Comparison of ENCODE assay signal across 8 mouse cellular contexts in genomic region chr14:25371661-25372060, GRCm38 (mm10).
DNase-seq lines count a peak whose midpoint lies in the region; ATAC-seq lines count a peak whose summit lies in the region.

No protein-coding gene starts in this region.

- H3K4me1 ChIP-seq in embryonic facial prominence, embryonic 15.5 days: peaks cover 34% of the 10 kb centered on the region
- peaks cover 12 to 21% of the 10 kb centered on the region in 2 experiments; a peak in 3 of 4 replicates for H3K4me1 ChIP-seq in heart, embryonic 14.5 days (ENCODE audit: control insufficient read depth in 2 of 2, insufficient read depth in 2 of 2, low read length in 2 of 2)
- H3K4me1 ChIP-seq in midbrain, embryonic 12.5 days: peaks cover 23% of the 10 kb centered on the region

- no peaks in the 10 kb centered on the region for H3K36me3 ChIP-seq in embryonic facial prominence, embryonic 15.5 days
- H3K36me3 ChIP-seq in heart, embryonic 14.5 days (ENCODE audit: control insufficient read depth, insufficient read depth, low read length): 0 out of 2 replicates have a peak, but pooled peaks cover 3% of the 10 kb centered on the region
- H3K36me3 ChIP-seq in midbrain, embryonic 12.5 days: peaks cover 8% of the 10 kb centered on the region; the same call in 1 of the 2 replicates

- peak; percentile 90 for DNase-seq in 3134 (ENCODE audit: extremely low read depth, insufficient read length, low spot score)
- DNase-seq in adrenal gland, adult 2 months: peak; percentile 86
- peak; percentile 64 for DNase-seq in kidney, postnatal 10 days
- DNase-seq in thymus, postnatal 0 days (ENCODE audit: low spot score): no peak
- DNase-seq in spleen, adult 12 weeks (ENCODE audit: low spot score): no peak

- H3K9me3 ChIP-seq in embryonic facial prominence, embryonic 15.5 days (replicated peaks): no peaks in the 10 kb centered on the region
- no peaks in the 10 kb centered on the region for H3K9me3 ChIP-seq in heart, embryonic 14.5 days (ENCODE audit: control insufficient read depth, low read length)
- peaks cover 7% of the 10 kb centered on the region; the same call in 1 of the 2 replicates for H3K9me3 ChIP-seq in midbrain, embryonic 12.5 days

- no peaks in the 10 kb centered on the region for H3K27me3 ChIP-seq in embryonic facial prominence, embryonic 15.5 days
- no peaks in the 10 kb centered on the region for H3K27me3 ChIP-seq in heart, embryonic 14.5 days (ENCODE audit: control insufficient read depth, insufficient read depth, low read length)
- no peaks in the 10 kb centered on the region for H3K27me3 ChIP-seq in midbrain, embryonic 12.5 days

- no peak overlapping the region for H3K4me2 ChIP-seq in embryonic facial prominence, embryonic 15.5 days (replicated peaks)
- no peak overlapping the region for H3K4me2 ChIP-seq in heart, embryonic 14.5 days (ENCODE audit: low read length)
- H3K4me2 ChIP-seq in midbrain, embryonic 12.5 days (replicated peaks): no peak overlapping the region

- ATAC-seq in embryonic facial prominence, embryonic 15.5 days (ENCODE audit: insufficient number of reproducible peaks, low FRiP score, low TSS enrichment, low read depth): peak; percentile 54
- ATAC-seq in heart, embryonic 14.5 days (ENCODE audit: insufficient number of reproducible peaks, insufficient read depth, low FRiP score, low read depth): no peak
- peak; percentile 69 for ATAC-seq in midbrain, embryonic 12.5 days (ENCODE audit: low FRiP score, low read depth)

- WGBS in embryonic facial prominence, embryonic 15.5 days: 33% methylated on average over 4 of the region's 4 CpGs
- WGBS in heart, embryonic 14.5 days: 56% methylated on average over 4 of the region's 4 CpGs
- WGBS in midbrain, embryonic 12.5 days: 50% methylated on average over 4 of the region's 4 CpGs

- no peak overlapping the region for H3K4me3 ChIP-seq in embryonic facial prominence, embryonic 15.5 days (replicated peaks)
- H3K4me3 ChIP-seq in heart, embryonic 14.5 days (ENCODE audit: control insufficient read depth in 1 of 2, insufficient read depth in 1 of 2, low read depth in 1 of 2, low read length in 2 of 2): no peak overlapping the region
- H3K4me3 ChIP-seq in midbrain, embryonic 12.5 days: no peak overlapping the region

- H3K9ac ChIP-seq in embryonic facial prominence, embryonic 15.5 days: no peak overlapping the region
- H3K9ac ChIP-seq in heart, embryonic 14.5 days (ENCODE audit: low read length): peak overlapping the region; percentile 36
- no peak overlapping the region for H3K9ac ChIP-seq in midbrain, embryonic 12.5 days (replicated peaks)

- H3K27ac ChIP-seq in embryonic facial prominence, embryonic 15.5 days (replicated peaks): peak overlapping the region; percentile 66; the same call in 1 of the 2 replicates
- peak overlapping the region in 1 of 2 experiments; percentile 10; a peak in 1 of 4 replicates for H3K27ac ChIP-seq in heart, embryonic 14.5 days (replicated peaks in 1 of 2; ENCODE audit: control insufficient read depth in 1 of 2, insufficient read depth in 1 of 2, low read depth in 2 of 2, low read length in 2 of 2)
- peak overlapping the region; percentile 66 for H3K27ac ChIP-seq in midbrain, embryonic 12.5 days (replicated peaks)

Comparison
In these comparisons a context has a peak if more than half of its experiments do, and no peak if none do; other contexts are left out.
1. DNase-seq: peak in 3134 (single experiment), adrenal gland, adult 2 months (single experiment) and kidney, postnatal 10 days (single experiment); none in thymus, postnatal 0 days (single experiment) and spleen, adult 12 weeks (single experiment).